Mouse (Mus musculus) intestine, embryonic 15.5 days (tissue): ENCODE measurements around the gene Psmb6. TPM values are rescaled to one million over a fixed set of nuclear protein-coding genes. Genes with fewer than 3 reads are reported as not detected.
"Not testable (repeated sequence)": the region's sequence is repeated elsewhere in the genome, so short reads cannot be mapped to it uniquely, and the experiment has no call there.

Source experiments
- ATAC-seq: fragments of 200-750 bp; cut with Nextera tagmentation; 2 replicates; pipeline ENCODE4 v1.8.0; 2017; ENCODE audit warnings: moderate TSS enrichment, moderate library complexity
- H3K27ac ChIP-seq: fragments of 300-500 bp; sonication (generic); 2 replicates; pipeline ENCODE4 v1.5.1; 2015; ENCODE audit warnings: mild to moderate bottlenecking, inconsistent platforms
- H3K27me3 ChIP-seq: fragments of 300-500 bp; sonication (generic); replicated peaks from 2 replicates; pipeline ENCODE4 v1.6.1; 2015; ENCODE audit warnings: inconsistent platforms
- H3K36me3 ChIP-seq: fragments of 300-500 bp; sonication (generic); 2 replicates; pipeline ENCODE4 v1.6.1; 2015; ENCODE audit warnings: inconsistent platforms
- H3K4me1 ChIP-seq: fragments of 300-500 bp; sonication (generic); replicated peaks from 2 replicates; pipeline ENCODE4 v1.6.1; 2015; ENCODE audit warnings: inconsistent platforms
- H3K4me2 ChIP-seq: fragments of 300-500 bp; sonication (generic); replicated peaks from 2 replicates; pipeline ENCODE4 v1.6.1; 2015; ENCODE audit warnings: mild to moderate bottlenecking, inconsistent platforms
- H3K4me3 ChIP-seq: fragments of 300-500 bp; sonication (generic); replicated peaks from 2 replicates; pipeline ENCODE4 v1.5.1; 2015; ENCODE audit warnings: inconsistent platforms
- H3K9ac ChIP-seq: fragments of 300-500 bp; sonication (generic); 2 replicates; pipeline ENCODE4 v1.6.1; 2015; ENCODE audit warnings: inconsistent platforms
- H3K9me3 ChIP-seq: fragments of 300-500 bp; sonication (generic); 2 replicates; pipeline ENCODE4 v1.6.1; 2016; ENCODE audit warnings: inconsistent platforms
- WGBS: fragments of 180-500 bp; shearing (Covaris S2); methylation state at CpG from one replicate; pipeline ENCODE4 v1.1.7; 2015; 5-methylcytosine and 5-hydroxymethylcytosine counted together
- polyA plus RNA-seq: library from polyadenylated mRNA; unstranded; fragments of >200 nt; fragmentation: Nextera tagmentation; extraction: Ambion mirVana; gene quantifications from 2 replicates; pipeline ENCODE4 v1.2.1, GENCODE M21; 2015

Psmb6 gene
- polyA plus RNA-seq, 1 experiment from 2014 or later = 646 TPM

DNA sequence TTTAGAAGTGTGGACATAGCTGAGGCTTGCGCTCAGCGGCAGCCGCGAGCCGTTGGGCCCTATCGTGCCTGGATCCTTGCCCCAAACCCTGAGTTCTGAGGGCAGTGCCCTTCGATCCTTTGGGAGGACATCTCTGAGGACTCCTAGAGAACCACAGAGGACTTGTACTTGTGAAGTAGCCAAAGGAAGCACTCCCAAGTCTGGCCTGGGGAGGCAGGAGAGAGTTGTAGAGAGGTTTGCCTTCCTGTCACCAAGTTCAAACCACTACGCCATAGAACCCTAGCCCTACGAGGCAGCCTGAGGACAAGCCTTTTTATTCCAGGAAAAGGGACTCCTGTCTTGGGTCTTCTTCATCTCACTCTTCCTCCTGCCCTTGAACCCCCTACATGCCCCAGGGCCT is 32.4 kb downstream of the Psmb6 start:
- Histone ChIP-seq H3K9ac (no peak overlapping the region), H3K27me3 (no peaks in the 10 kb centered on the region), H3K4me1 (peaks cover 7% of the 10 kb centered on the region), H3K27ac (no peak overlapping the region), H3K4me3 (no peak overlapping the region), H3K36me3 (0 out of 2 replicates have a peak, but pooled peaks cover 7% of the 10 kb centered on the region), H3K9me3 (no peaks in the 10 kb centered on the region), H3K4me2 (no peak overlapping the region)
- WGBS = 91% methylated on average over 9 of the region's 9 CpGs
- no peak for ATAC-seq

DNA sequence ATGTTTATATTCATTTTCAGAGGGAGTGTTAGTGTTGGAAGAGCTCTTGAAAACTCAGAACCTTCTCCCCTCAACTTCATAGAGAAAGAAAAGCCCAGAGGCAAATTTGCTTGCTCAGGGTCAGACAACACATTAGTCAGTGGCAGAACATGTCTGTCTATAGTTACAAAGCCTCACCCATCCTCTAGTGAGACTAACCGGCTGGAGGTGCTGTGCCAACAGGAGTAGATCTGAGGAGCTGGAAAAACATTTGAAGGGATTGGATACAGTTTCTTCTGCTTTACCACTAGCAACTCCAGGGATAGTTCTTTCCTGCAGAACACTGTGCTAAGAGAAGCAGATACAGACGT is 36.7 kb downstream of the Psmb6 start:
- Histone ChIP-seq H3K4me1 (peaks cover 26% of the 10 kb centered on the region), H3K4me2 (peak overlapping the region; percentile 90), H3K9ac (peak overlapping the region; percentile 79), H3K36me3 (0 out of 2 replicates have a peak, but pooled peaks cover 3% of the 10 kb centered on the region), H3K9me3 (no peaks in the 10 kb centered on the region), H3K4me3 (peak overlapping the region; percentile 95), H3K27me3 (no peaks in the 10 kb centered on the region), H3K27ac (peak overlapping the region; percentile 78)
- no peak; the same call in 1 of the 2 replicates for ATAC-seq
- 0% methylated on average over 2 of the region's 2 CpGs for WGBS

DNA sequence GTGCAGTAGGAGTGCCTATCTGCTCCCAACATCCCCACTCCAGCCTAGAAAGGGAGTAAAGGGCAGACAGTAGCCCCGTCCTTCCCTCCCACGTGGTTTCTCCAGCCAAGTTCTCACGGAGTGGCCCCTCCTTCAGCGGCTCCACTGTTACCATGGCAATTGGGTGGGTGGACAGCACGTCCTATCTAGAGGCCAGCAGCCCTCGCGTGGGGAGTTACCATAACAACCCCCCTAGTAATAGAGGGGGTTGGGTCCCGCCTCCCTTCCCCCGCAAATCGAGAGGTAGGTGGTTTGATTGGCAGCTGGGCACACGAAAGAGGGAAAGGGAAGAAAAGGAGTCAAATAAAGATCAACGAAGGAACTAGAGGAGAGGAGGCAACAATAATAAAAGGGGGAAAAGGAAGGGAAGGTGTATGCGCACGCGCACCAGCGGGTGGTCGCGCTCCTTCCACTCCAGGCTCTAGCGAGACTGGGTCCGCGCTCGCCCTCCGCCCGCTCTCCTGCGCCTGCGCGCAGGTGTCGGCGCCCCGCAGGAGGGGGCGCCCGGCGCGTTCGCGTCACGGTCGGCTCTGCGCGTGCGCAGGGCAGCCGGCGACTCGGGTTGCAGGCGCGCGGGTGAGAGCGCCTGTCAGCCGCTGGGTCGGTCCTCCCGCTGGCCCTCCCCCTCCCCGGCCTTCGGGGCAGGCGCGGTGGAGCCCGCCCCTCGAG is 37.3 kb downstream of the Psmb6 start, which contains the start of gene Mink1:
TSS of gene Mink1 (plus strand) at position 595 of the 708 bp plus-strand sequence.
- Histone ChIP-seq H3K4me3 (peak within 1 kb of the TSS; percentile 95), H3K36me3 (0 out of 2 replicates have a peak, but pooled peaks cover 3% of the 10 kb centered on the region), H3K9me3 (no peaks in the 10 kb centered on the region), H3K27me3 (no peaks in the 10 kb centered on the region), H3K9ac (peak within 1 kb of the TSS; percentile 79), H3K4me2 (peak within 1 kb of the TSS; percentile 90), H3K27ac (peak within 1 kb of the TSS; percentile 89), H3K4me1 (peaks cover 26% of the 10 kb centered on the region)
- WGBS = under 1% methylated on average over 56 of the region's 57 CpGs
- ATAC-seq = peak; percentile 93

DNA sequence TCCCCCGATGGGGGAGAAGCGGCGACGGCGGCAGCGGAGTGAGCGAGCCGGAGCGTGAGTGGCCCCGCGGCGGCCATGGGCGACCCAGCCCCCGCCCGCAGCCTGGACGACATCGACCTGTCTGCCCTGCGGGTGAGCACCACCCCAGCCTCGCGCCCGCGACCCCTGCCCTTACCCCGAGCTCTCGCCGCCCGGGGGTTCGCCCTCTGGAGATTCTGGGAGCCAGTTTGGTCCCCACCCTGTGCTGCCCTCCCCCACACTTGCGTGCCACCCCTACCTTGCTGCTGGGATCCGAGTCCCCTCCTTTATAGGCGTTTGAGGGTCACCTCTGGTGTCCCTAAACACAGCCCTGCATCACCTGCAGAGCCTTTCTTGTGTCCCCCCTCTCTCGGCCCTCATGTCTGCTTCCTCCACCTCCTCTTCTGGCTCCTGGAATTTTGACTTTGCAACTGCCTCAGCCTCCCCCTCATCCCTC is 37.9 kb downstream of the Psmb6 start:
- no peaks in the 10 kb centered on the region for H3K9me3 ChIP-seq
- H3K27ac ChIP-seq = peak overlapping the region; percentile 89
- H3K9ac ChIP-seq = peak overlapping the region; percentile 79
- ATAC-seq = no peak; the same call in none of the 2 replicates
- H3K4me2 ChIP-seq = peak overlapping the region; percentile 90
- peaks cover 26% of the 10 kb centered on the region for H3K4me1 ChIP-seq
- no peaks in the 10 kb centered on the region for H3K36me3 ChIP-seq
- 0% methylated on average over 23 of the region's 31 CpGs for WGBS
- peak overlapping the region; percentile 95 for H3K4me3 ChIP-seq
- no peaks in the 10 kb centered on the region for H3K27me3 ChIP-seq

DNA sequence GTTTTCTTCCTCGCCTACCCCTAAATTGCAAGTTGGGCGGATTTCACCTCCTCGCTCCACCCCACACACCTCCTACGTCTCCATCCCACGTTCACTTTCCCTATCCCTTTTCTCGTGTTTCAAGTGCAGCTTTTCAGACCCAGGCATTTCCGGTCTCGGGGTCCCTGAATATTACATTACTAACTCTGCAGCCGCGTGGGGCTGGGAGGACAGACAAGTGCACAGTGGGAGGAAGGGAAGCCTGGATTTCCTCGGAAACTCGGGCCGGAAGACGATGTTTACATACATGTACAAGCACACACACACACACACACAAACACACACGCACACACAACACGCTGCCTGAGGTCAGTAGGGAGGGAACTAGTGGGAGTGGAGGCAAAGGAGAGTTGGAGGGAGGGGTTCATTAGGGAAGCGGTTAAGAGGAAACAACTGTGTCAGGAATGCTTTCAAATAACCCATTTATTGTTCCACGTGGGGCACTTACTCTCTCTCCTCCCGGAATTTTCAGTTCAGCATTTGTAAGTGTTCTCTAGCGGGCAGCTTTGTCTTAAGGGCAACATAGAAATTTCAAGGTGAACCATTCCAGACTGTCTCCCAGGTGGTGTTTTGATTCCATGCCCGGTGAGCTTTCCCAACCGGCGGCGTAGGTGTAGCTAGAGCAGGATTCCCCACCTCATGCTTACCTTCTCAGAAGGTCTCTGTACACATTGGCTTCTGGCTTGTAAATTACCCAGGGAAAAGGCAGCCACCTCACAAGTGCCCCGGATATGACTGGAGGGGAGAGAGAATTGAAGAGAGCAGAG is 38.5 kb downstream of the Psmb6 start:
- 2% methylated on average over 25 of the region's 25 CpGs for WGBS
- H3K27me3 ChIP-seq = no peaks in the 10 kb centered on the region
- peak; percentile 10; the same call in 1 of the 2 replicates for ATAC-seq
- peak overlapping the region; percentile 95 for H3K4me3 ChIP-seq
- H3K27ac ChIP-seq = peak overlapping the region; percentile 89
- peak overlapping the region; percentile 90 for H3K4me2 ChIP-seq
- peaks cover 26% of the 10 kb centered on the region for H3K4me1 ChIP-seq
- H3K36me3 ChIP-seq = no peaks in the 10 kb centered on the region; the same call in 1 of the 2 replicates
- H3K9me3 ChIP-seq = no peaks in the 10 kb centered on the region
- peak overlapping the region; percentile 79 for H3K9ac ChIP-seq

DNA sequence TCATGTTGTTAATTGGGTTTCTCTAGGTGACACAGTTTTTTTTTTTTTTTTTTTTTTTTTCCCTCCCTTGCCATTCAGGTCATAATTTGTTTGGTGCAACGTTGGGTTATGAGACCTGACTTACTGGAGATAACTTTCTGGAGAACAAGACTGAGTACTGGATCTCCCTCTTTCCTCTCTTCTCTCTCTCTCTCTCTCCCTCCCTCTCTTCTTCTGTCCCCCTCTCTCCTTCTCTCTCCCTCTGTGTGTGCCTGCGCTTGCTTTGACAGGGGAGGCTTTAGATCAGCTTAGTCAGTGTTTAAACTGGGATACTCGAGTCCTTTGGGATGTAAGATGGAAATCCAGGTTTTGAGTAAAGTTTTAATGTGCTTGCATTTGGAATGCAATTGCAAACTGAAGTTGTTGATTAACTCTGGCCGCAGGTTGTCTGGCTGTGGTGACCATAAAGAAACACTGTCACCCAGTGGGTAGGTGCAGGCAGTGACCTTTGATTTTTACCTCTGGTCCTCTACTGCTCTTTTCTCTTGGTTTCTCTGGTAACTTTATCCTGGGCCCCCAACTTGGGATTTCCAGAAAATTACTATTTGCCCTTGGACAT is 39.2 kb downstream of the Psmb6 start:
- Histone ChIP-seq H3K9ac (peak overlapping the region; percentile 79; the same call in 1 of the 2 replicates), H3K27ac (peak overlapping the region; percentile 89)
- 16% methylated on average over 4 of the region's 4 CpGs for WGBS

DNA sequence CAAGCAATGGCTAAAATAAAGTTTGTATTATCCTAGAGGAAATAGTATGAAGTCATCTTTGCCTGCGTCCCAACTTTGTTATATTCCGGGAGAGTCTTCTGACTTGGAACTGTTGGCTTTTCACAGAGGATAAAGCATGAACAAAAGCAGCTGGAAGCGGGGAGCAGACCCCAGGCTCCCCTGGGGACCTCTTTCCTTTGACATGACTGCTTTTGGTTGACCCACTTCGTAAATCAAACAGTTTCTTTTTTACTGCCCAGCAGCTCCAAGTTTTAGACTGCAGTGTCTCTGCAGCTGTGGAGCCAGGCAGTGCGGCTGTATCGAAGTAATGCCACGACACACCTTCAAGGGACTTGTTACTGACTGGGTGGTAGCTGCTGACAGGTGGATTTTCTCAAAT is 41.4 kb downstream of the Psmb6 start:
- Histone ChIP-seq H3K27me3 (no peaks in the 10 kb centered on the region), H3K4me2 (no peak overlapping the region), H3K36me3 (no peaks in the 10 kb centered on the region; the same call in 1 of the 2 replicates), H3K4me1 (peaks cover 27% of the 10 kb centered on the region), H3K9ac (no peak overlapping the region), H3K4me3 (no peak overlapping the region), H3K9me3 (no peaks in the 10 kb centered on the region), H3K27ac (no peak overlapping the region)
- ATAC-seq = no peak
- WGBS = 62% methylated on average over 7 of the region's 7 CpGs

More for the DNA sequence above, 39.2 kb downstream of the Psmb6 start:
- ATAC-seq = no peak
- Histone ChIP-seq H3K9me3 (no peaks in the 10 kb centered on the region), H3K36me3 (no peaks in the 10 kb centered on the region; the same call in 1 of the 2 replicates), H3K4me2 (peak overlapping the region; percentile 90), H3K4me1 (peaks cover 26% of the 10 kb centered on the region), H3K4me3 (peak overlapping the region; percentile 95), H3K27me3 (no peaks in the 10 kb centered on the region)

DNA sequence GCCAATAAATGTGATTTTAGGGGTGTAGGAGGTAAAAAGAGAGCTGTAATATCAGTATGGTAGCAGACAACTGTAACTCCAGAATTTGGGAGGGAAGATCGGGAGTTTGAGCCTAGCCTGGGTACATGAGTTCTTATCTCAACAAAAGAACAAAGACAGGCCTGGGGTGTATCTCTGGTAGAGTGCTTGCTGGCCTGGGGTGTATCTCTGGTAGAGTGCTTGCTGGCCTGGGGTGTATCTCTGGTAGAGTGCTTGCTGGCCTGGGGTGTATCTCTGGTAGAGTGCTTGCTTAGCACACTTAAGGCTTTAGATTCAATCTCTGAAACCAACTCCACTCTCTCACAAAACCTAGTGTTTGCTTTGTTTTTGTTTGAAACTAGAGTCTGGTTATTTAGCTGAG is 45.4 kb downstream of the Psmb6 start:
- H3K9ac ChIP-seq, H3K4me1 ChIP-seq, H3K4me2 ChIP-seq, H3K27me3 ChIP-seq, H3K36me3 ChIP-seq, H3K9me3 ChIP-seq, ATAC-seq, H3K27ac ChIP-seq, H3K4me3 ChIP-seq: not testable (repeated sequence)
- WGBS = 94% methylated on average over 1 of the region's 1 CpGs

DNA sequence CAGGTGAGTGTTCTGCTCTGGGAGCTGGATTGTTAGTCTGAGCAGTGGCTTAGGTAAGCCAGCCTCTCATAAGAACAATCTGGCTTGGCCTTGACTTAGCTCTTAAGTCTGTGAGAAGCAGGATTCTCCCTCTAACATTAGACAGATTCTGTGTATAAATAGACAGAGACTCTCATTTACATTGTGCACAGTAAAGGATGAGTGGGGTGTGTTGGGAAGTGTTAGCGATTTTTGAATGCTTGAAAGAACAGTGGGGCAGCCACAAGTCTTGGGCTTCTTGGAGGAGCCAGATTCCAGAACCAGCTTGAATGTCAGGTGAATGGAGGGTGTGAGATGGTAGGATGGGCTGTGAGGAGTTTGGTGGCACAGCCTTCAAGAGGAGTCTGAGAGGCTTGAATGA is 46.5 kb downstream of the Psmb6 start:
- WGBS = 89% methylated on average over 1 of the region's 1 CpGs
- no peak for ATAC-seq
- H3K36me3 ChIP-seq = no peaks in the 10 kb centered on the region; the same call in 1 of the 2 replicates
- H3K27me3 ChIP-seq = no peaks in the 10 kb centered on the region
- H3K4me2 ChIP-seq = no peak overlapping the region
- H3K9ac ChIP-seq = no peak overlapping the region
- peaks cover 7% of the 10 kb centered on the region for H3K4me1 ChIP-seq
- no peak overlapping the region for H3K27ac ChIP-seq
- no peak overlapping the region for H3K4me3 ChIP-seq
- H3K9me3 ChIP-seq = no peaks in the 10 kb centered on the region

DNA sequence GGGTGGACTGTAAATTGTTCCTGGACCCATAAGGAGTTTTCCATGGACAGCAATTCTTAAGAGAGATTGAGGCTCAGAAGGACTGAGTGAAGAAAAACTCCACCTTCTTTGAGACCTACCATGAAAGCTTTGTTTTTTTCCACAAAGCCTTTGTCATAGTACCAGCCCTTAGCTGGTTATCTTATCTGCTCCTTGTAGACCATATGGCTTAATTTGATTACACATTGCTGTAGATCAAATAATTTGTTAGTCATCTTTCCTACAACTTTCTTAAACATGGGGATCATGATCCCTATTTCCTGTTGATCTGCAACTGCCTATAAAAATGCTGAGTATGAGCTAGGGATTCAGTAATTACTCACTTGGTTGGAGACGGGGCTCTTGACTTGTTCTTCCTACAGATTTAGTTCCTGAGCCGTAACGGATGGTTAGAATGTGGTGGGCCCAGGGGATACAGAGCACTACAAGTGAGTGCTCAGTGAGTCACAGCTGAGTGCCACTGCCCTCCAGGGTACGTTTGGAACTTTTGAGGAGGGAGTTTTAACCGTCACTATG is 47.3 kb downstream of the Psmb6 start:
- Histone ChIP-seq H3K4me3 (no peak overlapping the region), H3K9me3 (no peaks in the 10 kb centered on the region), H3K4me2 (no peak overlapping the region), H3K4me1 (peaks cover 14% of the 10 kb centered on the region), H3K27me3 (no peaks in the 10 kb centered on the region), H3K9ac (no peak overlapping the region), H3K36me3 (no peaks in the 10 kb centered on the region; the same call in 1 of the 2 replicates), H3K27ac (no peak overlapping the region)
- ATAC-seq = no peak
- WGBS = 45% methylated on average over 5 of the region's 5 CpGs

DNA sequence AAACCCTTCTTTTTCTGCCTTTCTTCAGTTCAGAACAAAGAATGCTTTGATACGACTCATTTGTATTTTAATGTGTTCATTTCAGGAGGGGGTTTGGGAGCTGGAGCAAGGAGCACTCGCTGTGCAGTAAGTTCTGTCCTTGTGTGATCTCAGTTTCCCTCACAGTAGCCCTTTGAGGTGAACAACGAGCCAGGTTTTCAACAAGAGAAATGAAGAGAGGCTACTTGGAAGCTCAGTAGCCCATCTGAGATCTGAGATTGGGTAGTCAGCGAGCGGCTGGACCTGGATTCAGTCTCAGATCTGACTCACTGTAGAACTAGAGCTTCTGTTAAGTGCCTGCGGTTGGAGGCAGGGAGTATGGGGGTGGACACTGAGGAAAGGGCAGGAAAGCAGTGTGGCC is 48.7 kb downstream of the Psmb6 start:
- no peak for ATAC-seq
- no peaks in the 10 kb centered on the region for H3K27me3 ChIP-seq
- H3K9ac ChIP-seq = no peak overlapping the region
- H3K4me2 ChIP-seq = no peak overlapping the region
- no peaks in the 10 kb centered on the region for H3K9me3 ChIP-seq
- 83% methylated on average over 6 of the region's 6 CpGs for WGBS
- H3K27ac ChIP-seq = no peak overlapping the region
- H3K4me3 ChIP-seq = no peak overlapping the region
- peaks cover 28% of the 10 kb centered on the region for H3K4me1 ChIP-seq
- no peaks in the 10 kb centered on the region for H3K36me3 ChIP-seq

DNA sequence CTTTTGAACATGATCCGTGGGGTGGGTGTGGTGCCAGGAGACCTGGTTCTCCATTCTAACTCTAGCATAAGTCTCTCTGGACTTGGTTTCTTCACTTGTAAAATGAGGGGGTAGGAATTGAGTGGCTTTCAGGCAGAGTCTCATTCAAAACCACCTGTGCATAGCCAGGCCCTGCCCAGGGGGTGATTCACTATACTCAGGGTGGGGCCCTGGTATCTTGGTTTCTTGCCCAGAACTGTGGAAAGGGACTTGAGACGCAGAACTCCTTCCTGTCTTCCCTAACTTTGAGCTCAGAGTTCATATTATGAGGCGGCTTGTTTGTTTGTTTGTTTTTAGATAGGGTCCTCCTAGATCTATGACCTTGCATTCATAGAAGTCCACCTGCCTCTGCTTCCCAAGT is 52.0 kb downstream of the Psmb6 start:
- peaks cover 43% of the 10 kb centered on the region for H3K4me1 ChIP-seq
- no peak overlapping the region for H3K9ac ChIP-seq
- 0 out of 2 replicates have a peak, but pooled peaks have one; percentile 43 for ATAC-seq
- H3K9me3 ChIP-seq = no peaks in the 10 kb centered on the region
- H3K4me2 ChIP-seq = no peak overlapping the region
- no peaks in the 10 kb centered on the region for H3K36me3 ChIP-seq
- no peaks in the 10 kb centered on the region for H3K27me3 ChIP-seq
- no peak overlapping the region for H3K4me3 ChIP-seq
- WGBS = 57% methylated on average over 3 of the region's 3 CpGs
- no peak overlapping the region for H3K27ac ChIP-seq
